Mouse (Mus musculus) myocyte (in vitro differentiated cells): ENCODE measurements around the gene Tmem201.

Source experiments
- CEBPB ChIP-seq: IDR thresholded peaks from 2 replicates; pipeline ENCODE4 v1.6.1; 2011; ENCODE audit warnings: mild to moderate bottlenecking, moderate library complexity; ENCODE audit not compliant: poor library complexity, insufficient read depth, severe bottlenecking
- E2F4 ChIP-seq: IDR thresholded peaks from one replicate; pipeline ENCODE4 v1.6.1; 2011; ENCODE audit warnings: mild to moderate bottlenecking, control low read depth, moderate library complexity; ENCODE audit not compliant: insufficient read depth
- MAX ChIP-seq: IDR thresholded peaks from one replicate; pipeline ENCODE4 v1.6.1; 2011; ENCODE audit warnings: low read depth, mild to moderate bottlenecking, control low read depth
- MYOD1 ChIP-seq, 3 experiments: IDR thresholded peaks; one replicate each; pipeline ENCODE4 v1.6.1; 2011; ENCODE audit warnings: control low read depth in 2 of 3, low read depth in 2 of 3, mild to moderate bottlenecking in 2 of 3, moderate library complexity in 1 of 3; ENCODE audit not compliant: insufficient read length in 2 of 3, control insufficient read depth in 1 of 3
- MYOG ChIP-seq, 3 experiments: IDR thresholded peaks; one replicate each; pipeline ENCODE4 v1.6.1; 2011; ENCODE audit warnings: control low read depth in 2 of 3, low read depth in 2 of 3, mild to moderate bottlenecking in 2 of 3; ENCODE audit not compliant: insufficient read length in 2 of 3, control insufficient read depth in 1 of 3, insufficient read depth in 1 of 3
- POLR2A ChIP-seq: IDR thresholded peaks from one replicate; pipeline ENCODE4 v1.6.1; 2011; ENCODE audit warnings: low read depth, mild to moderate bottlenecking, control low read depth, moderate library complexity; ENCODE audit not compliant: insufficient read length
- POLR2AphosphoS2 ChIP-seq: IDR thresholded peaks from one replicate; pipeline ENCODE4 v1.6.1; 2011; ENCODE audit warnings: low read depth, control low read depth; ENCODE audit not compliant: insufficient read length
- TCF12 ChIP-seq: IDR thresholded peaks from one replicate; pipeline ENCODE4 v1.6.1; 2011; ENCODE audit warnings: mild to moderate bottlenecking, control low read depth; ENCODE audit not compliant: poor library complexity, insufficient read depth, severe bottlenecking
- TCF3 ChIP-seq: IDR thresholded peaks from one replicate; pipeline ENCODE4 v1.6.1; 2011; ENCODE audit warnings: low read depth, control low read depth; ENCODE audit not compliant: insufficient read length
- USF1 ChIP-seq: IDR thresholded peaks from one replicate; pipeline ENCODE4 v1.6.1; 2011; ENCODE audit warnings: low read depth, mild to moderate bottlenecking, control low read depth, moderate library complexity

GRCm38 (mm10) chr4:149740301-149740700, 2.5 kb upstream of the Tmem201 start:
- TF ChIP-seq MYOG (IDR thresholded peaks at IDR 0.05; ENCODE audit: control insufficient read depth in 1 of 3, insufficient read depth in 1 of 3, insufficient read length in 2 of 3, low read depth in 2 of 3): no peak
- no peak for TF ChIP-seq POLR2A
- no peak for TF ChIP-seq E2F4
- no peak for TF ChIP-seq USF1
- no peak for TF ChIP-seq MYOD1 (IDR thresholded peaks at IDR 0.05; ENCODE audit: control insufficient read depth in 1 of 3, insufficient read length in 2 of 3, low read depth in 2 of 3)
- peak; percentile 55 for TF ChIP-seq POLR2AphosphoS2
- no peak for TF ChIP-seq MAX
- no peak for TF ChIP-seq CEBPB
- no peak for TF ChIP-seq TCF3
- no peak for TF ChIP-seq TCF12
